ENCODE assay signal across 8 mouse cellular contexts in the genomic region with DNA sequence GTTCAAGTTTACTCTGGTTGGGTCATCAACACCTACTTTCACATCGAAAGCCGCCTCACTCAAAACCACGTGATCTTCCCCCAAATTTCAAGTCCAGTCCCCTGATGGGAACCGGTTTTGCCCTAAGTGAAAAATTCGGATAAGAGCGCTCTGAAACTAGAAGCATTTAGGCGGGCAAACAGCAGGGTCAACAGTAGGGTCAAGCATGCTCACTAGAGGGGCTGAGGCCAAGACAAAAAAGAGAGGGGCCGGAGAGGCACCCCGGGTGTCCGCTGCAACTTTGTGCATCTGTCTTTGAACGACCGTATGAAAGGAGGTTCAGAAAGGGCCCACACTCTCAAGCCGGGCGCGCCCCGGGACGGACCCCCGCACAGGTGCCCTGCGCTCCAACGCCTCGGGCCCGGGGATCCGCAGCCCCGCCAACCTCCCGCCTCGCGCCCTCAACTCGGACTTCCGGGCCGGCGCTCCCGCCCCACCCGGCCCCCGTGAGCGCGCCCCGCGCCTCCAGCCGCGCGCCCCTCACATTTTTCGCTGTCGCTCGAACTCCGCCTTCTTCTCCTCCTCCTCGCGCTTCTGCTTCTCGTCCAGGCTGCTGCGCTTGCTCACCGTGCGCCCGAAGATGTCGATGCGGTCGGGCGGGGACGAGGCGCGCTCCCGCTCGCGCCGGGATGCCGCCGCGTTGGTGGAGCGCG. TPM values are rescaled to one million over a fixed set of nuclear protein-coding genes. Genes with fewer than 3 reads are reported as not detected.
DNase-seq lines count a peak whose midpoint lies in the region; ATAC-seq and TF ChIP-seq lines count a peak whose summit lies in the region.

No protein-coding gene starts in this region.

- peak overlapping the region; percentile 74 for H3K4me2 ChIP-seq in forebrain, embryonic 13.5 days
- H3K4me2 ChIP-seq in neural tube, embryonic 15.5 days: peak overlapping the region; percentile 83

- peak; percentile 75 for ATAC-seq in forebrain, embryonic 13.5 days
- ATAC-seq in neural tube, embryonic 15.5 days (ENCODE audit: low FRiP score): peak; percentile 88

- peaks cover 49% of the 10 kb centered on the region for H3K4me1 ChIP-seq in E14TG2a.4 (replicated peaks; ENCODE audit: low read depth, low read length)
- peaks cover 47% of the 10 kb centered on the region for H3K4me1 ChIP-seq in forebrain, embryonic 13.5 days
- H3K4me1 ChIP-seq in neural tube, embryonic 15.5 days: peaks cover 43% of the 10 kb centered on the region

- no peaks in the 10 kb centered on the region for H3K9me3 ChIP-seq in E14TG2a.4 (ENCODE audit: low read length)
- H3K9me3 ChIP-seq in forebrain, embryonic 13.5 days (replicated peaks): no peaks in the 10 kb centered on the region
- H3K9me3 ChIP-seq in neural tube, embryonic 15.5 days (replicated peaks): no peaks in the 10 kb centered on the region

- peak overlapping the region; percentile 99 for H3K9ac ChIP-seq in forebrain, embryonic 13.5 days
- peak overlapping the region; percentile 100 for H3K9ac ChIP-seq in neural tube, embryonic 15.5 days (replicated peaks)

- H3K27me3 ChIP-seq in E14TG2a.4 (ENCODE audit: insufficient read depth, low read length): peaks cover 16% of the 10 kb centered on the region
- H3K27me3 ChIP-seq in forebrain, embryonic 13.5 days: no peaks in the 10 kb centered on the region
- H3K27me3 ChIP-seq in neural tube, embryonic 15.5 days (replicated peaks): no peaks in the 10 kb centered on the region

- under 1% methylated on average over 43 of the region's 68 CpGs for WGBS in forebrain, embryonic 13.5 days
- WGBS in neural tube, embryonic 15.5 days: under 1% methylated on average over 60 of the region's 68 CpGs

- peaks cover 35% of the 10 kb centered on the region for H3K36me3 ChIP-seq in E14TG2a.4 (ENCODE audit: insufficient read depth, low read length)
- no peaks in the 10 kb centered on the region for H3K36me3 ChIP-seq in forebrain, embryonic 13.5 days (ENCODE audit: poor library complexity, severe bottlenecking)
- H3K36me3 ChIP-seq in neural tube, embryonic 15.5 days: no peaks in the 10 kb centered on the region

- intact Hi-C loops in heart, postnatal 14 days (cut with DNase I): loop anchor here (5.0 kb wide), 1 partner anchor 43 kb away; no protein-coding TSS in a partner anchor

- TF ChIP-seq CTCF in E14TG2a.4 (conservative IDR thresholded peaks at IDR 0.05; ENCODE audit: low read length): no peak

- DNase-seq in c-Kit-positive CD71-positive TER-119-negative erythroid progenitor cells, embryonic 14.5 days (ENCODE audit: low read depth): peak; percentile 35
- peak; percentile 70 to 73 for DNase-seq in heart, postnatal 14 days
- peak; percentile 67 for DNase-seq in layer of hippocampus, adult 11-12 months (ENCODE audit: low spot score)
- peak; percentile 71 to 72 for DNase-seq in lung, adult 18-20 months
- peak; percentile 81 for DNase-seq in testis, postnatal 10 days (ENCODE audit: low spot score)

- peak overlapping the region; percentile 90 for H3K4me3 ChIP-seq in E14TG2a.4 (replicated peaks; ENCODE audit: low read length)
- H3K4me3 ChIP-seq in forebrain, embryonic 13.5 days: peak overlapping the region; percentile 69
- peak overlapping the region; percentile 91 for H3K4me3 ChIP-seq in neural tube, embryonic 15.5 days (replicated peaks)

- H3K27ac ChIP-seq in forebrain, embryonic 13.5 days: peak overlapping the region; percentile 97
- H3K27ac ChIP-seq in neural tube, embryonic 15.5 days (replicated peaks): peak overlapping the region; percentile 98

RNA-seq across cellular contexts. Expression of gene Arglu1, which starts 0.7 kb away (rescaled TPM):
- 180 and 188 TPM in 2 replicates for polyA plus RNA-seq in forebrain, embryonic 13.5 days (2015; fragmentation: Nextera tagmentation; extraction: Ambion mirVana)
- 10 to 100 TPM; 35.6 to 39.7 TPM for total RNA-seq in heart, postnatal 14 days (2021)
- 148 and 164 TPM in 2 replicates for polyA plus RNA-seq in neural tube, embryonic 15.5 days (2015; fragmentation: Nextera tagmentation; extraction: Ambion mirVana)

RNA-seq across cellular contexts. Expression of gene Efnb2, which starts 28.6 kb away (rescaled TPM):
- 41.7 and 46.8 TPM in 2 replicates for polyA plus RNA-seq in forebrain, embryonic 13.5 days (2015; fragmentation: Nextera tagmentation; extraction: Ambion mirVana)
- 10 to 100 TPM; 33.5 to 39.9 TPM for total RNA-seq in heart, postnatal 14 days (2021)
- 14.7 TPM in 2 replicates for polyA plus RNA-seq in neural tube, embryonic 15.5 days (2015; fragmentation: Nextera tagmentation; extraction: Ambion mirVana)

Comparison
In these comparisons a context has a peak if more than half of its experiments do, and no peak if none do; other contexts are left out.
1. Peak in every context shown above with its lines: DNase-seq, ATAC-seq, H3K4me3 ChIP-seq and H3K27ac ChIP-seq.